Mouse (Mus musculus) liver, postnatal 0 days (tissue): ENCODE data around the gene Dlg2. TPM values are rescaled to one million over a fixed set of nuclear protein-coding genes. Genes with fewer than 3 reads are reported as not detected.

Source experiments
- ATAC-seq: fragments of 200-750 bp; cut with Nextera tagmentation; 2 replicates; pipeline ENCODE4 v1.8.0; 2017; ENCODE audit warnings: mild to moderate bottlenecking, moderate library complexity
- DNase-seq: peaks from one replicate; pipeline ENCODE4 v3.0.0-alpha.2; 2016
- H3K27ac ChIP-seq: fragments of 300-500 bp; sonication (generic); 2 replicates; pipeline ENCODE4 v1.5.1; 2014; ENCODE audit warnings: antibody characterized with exemption, moderate library complexity, mild to moderate bottlenecking, low read depth
- H3K27me3 ChIP-seq: fragments of 300-500 bp; sonication (generic); 2 replicates; pipeline ENCODE4 v1.6.1; 2014; ENCODE audit warnings: low read length, control low read depth, mixed read lengths; ENCODE audit not compliant: insufficient read depth
- H3K36me3 ChIP-seq: fragments of 300-500 bp; sonication (generic); replicated peaks from 2 replicates; pipeline ENCODE4 v1.6.1; 2014; ENCODE audit warnings: mild to moderate bottlenecking, control low read depth, low read length, moderate library complexity, mixed read lengths; ENCODE audit not compliant: insufficient read depth
- H3K4me1 ChIP-seq: fragments of 300-500 bp; sonication (generic); 2 replicates; pipeline ENCODE4 v1.6.1; 2014; ENCODE audit warnings: antibody characterized with exemption, mild to moderate bottlenecking, control low read depth; ENCODE audit not compliant: insufficient read depth
- H3K4me2 ChIP-seq: fragments of 300-500 bp; sonication (generic); 2 replicates; pipeline ENCODE4 v1.6.1; 2014; ENCODE audit warnings: low read depth, mild to moderate bottlenecking, low read length, moderate library complexity, mixed read lengths
- H3K4me3 ChIP-seq: fragments of 300-500 bp; sonication (generic); 2 replicates; pipeline ENCODE4 v1.5.1; 2014; ENCODE audit warnings: low read depth, low read length
- H3K9ac ChIP-seq: fragments of 300-500 bp; sonication (generic); replicated peaks from 2 replicates; pipeline ENCODE4 v1.6.1; 2014; ENCODE audit warnings: mild to moderate bottlenecking, moderate library complexity
- H3K9me3 ChIP-seq: fragments of 300-500 bp; sonication (generic); 2 replicates; pipeline ENCODE4 v1.6.1; 2016; ENCODE audit warnings: mild to moderate bottlenecking, control low read depth, low read length, mixed read lengths
- CTCF ChIP-seq: sonication (generic); IDR thresholded peaks from 2 replicates; pipeline ENCODE4 v1.5.1; 2016; ENCODE audit warnings: antibody characterized with exemption, low read depth
- EP300 ChIP-seq: IDR thresholded peaks from 2 replicates; pipeline ENCODE4 v1.6.1; 2016; ENCODE audit warnings: antibody characterized with exemption, low read depth, mild to moderate bottlenecking
- WGBS: fragments of 180-500 bp; shearing (Covaris S2); extraction: QIAGEN DNeasy Blood & Tissue Kit; methylation state at CpG from one replicate; pipeline ENCODE4 v1.1.7; 2014; ENCODE audit not compliant: insufficient replicate concordance; 5-methylcytosine and 5-hydroxymethylcytosine counted together
- polyA plus RNA-seq: library from polyadenylated mRNA; unstranded; fragments of >200 nt; fragmentation: Nextera tagmentation; extraction: Ambion mirVana; gene quantifications from 2 replicates; pipeline ENCODE4 v1.2.1, GENCODE M21; 2015

Dlg2 gene
- polyA plus RNA-seq, 1 experiment from 2014 or later, result 0.41 TPM

GRCm38 (mm10) chr7:91862806-91863531 is 1386.5 kb downstream of the Dlg2 start:
- TF ChIP-seq CTCF, result no peak
- no peak for TF ChIP-seq EP300
- no peak overlapping the region for H3K9ac ChIP-seq
- H3K36me3 ChIP-seq, result no peaks in the 10 kb centered on the region
- H3K4me3 ChIP-seq, result no peak overlapping the region
- no peaks in the 10 kb centered on the region for H3K27me3 ChIP-seq
- H3K4me1 ChIP-seq, result no peaks in the 10 kb centered on the region
- DNase-seq (no peak), ATAC-seq (no peak)
- H3K4me2 ChIP-seq, result no peak overlapping the region
- H3K9me3 ChIP-seq, result no peaks in the 10 kb centered on the region
- no peak overlapping the region for H3K27ac ChIP-seq
- WGBS, result 64% methylated on average over 5 of the region's 5 CpGs

- no peak overlapping the region for H3K27ac ChIP-seq
Measured at GRCm38 (mm10) chr7:91868919-91869318, 1392.4 kb downstream of the Dlg2 start.

GRCm38 (mm10) chr7:91876831-91877230 is 1400.4 kb downstream of the Dlg2 start:
- ATAC-seq (no peak), DNase-seq (no peak)
- no peak overlapping the region for H3K4me2 ChIP-seq
- 61% methylated on average over 1 of the region's 1 CpGs for WGBS
- H3K27me3 ChIP-seq, result no peaks in the 10 kb centered on the region
- no peaks in the 10 kb centered on the region for H3K9me3 ChIP-seq
- no peak overlapping the region for H3K9ac ChIP-seq
- no peaks in the 10 kb centered on the region for H3K36me3 ChIP-seq
- H3K4me1 ChIP-seq, result no peaks in the 10 kb centered on the region
- H3K27ac ChIP-seq, result no peak overlapping the region
- no peak for TF ChIP-seq EP300
- TF ChIP-seq CTCF, result no peak
- H3K4me3 ChIP-seq, result no peak overlapping the region

More at GRCm38 (mm10) chr7:91868919-91869318, 1392.4 kb downstream of the Dlg2 start:
- Histone ChIP-seq H3K9me3 (no peaks in the 10 kb centered on the region), H3K4me1 (no peaks in the 10 kb centered on the region), H3K27me3 (no peaks in the 10 kb centered on the region), H3K36me3 (no peaks in the 10 kb centered on the region), H3K4me3 (no peak overlapping the region), H3K9ac (no peak overlapping the region), H3K4me2 (no peak overlapping the region)
- TF ChIP-seq CTCF, result no peak
- TF ChIP-seq EP300, result no peak
- DNase-seq (no peak), ATAC-seq (no peak)
- 76% methylated on average over 1 of the region's 1 CpGs for WGBS

- Histone ChIP-seq H3K4me3 (no peak overlapping the region), H3K4me2 (no peak overlapping the region), H3K27ac (no peak overlapping the region), H3K9ac (no peak overlapping the region), H3K4me1 (no peaks in the 10 kb centered on the region), H3K9me3 (no peaks in the 10 kb centered on the region), H3K36me3 (no peaks in the 10 kb centered on the region), H3K27me3 (no peaks in the 10 kb centered on the region)
- 64% methylated on average over 2 of the region's 2 CpGs for WGBS
- TF ChIP-seq EP300 (no peak), CTCF (no peak)
- no peak for ATAC-seq
- DNase-seq, result no peak
Measured at GRCm38 (mm10) chr7:91877804-91878203, 1401.3 kb downstream of the Dlg2 start.

- Histone ChIP-seq H3K9ac (no peak overlapping the region), H3K4me1 (no peaks in the 10 kb centered on the region), H3K4me2 (no peak overlapping the region), H3K27me3 (no peaks in the 10 kb centered on the region), H3K36me3 (no peaks in the 10 kb centered on the region), H3K4me3 (no peak overlapping the region), H3K9me3 (no peaks in the 10 kb centered on the region), H3K27ac (no peak overlapping the region)
- 72% methylated on average over 10 of the region's 10 CpGs for WGBS
- ATAC-seq (no peak), DNase-seq (no peak)
- TF ChIP-seq EP300 (no peak), CTCF (no peak)
Measured at GRCm38 (mm10) chr7:91886336-91886735, 1409.9 kb downstream of the Dlg2 start.

- WGBS, result 78% methylated on average over 8 of the region's 8 CpGs
- no peaks in the 10 kb centered on the region for H3K27me3 ChIP-seq
- DNase-seq, result no peak
Measured at GRCm38 (mm10) chr7:91893991-91894390, 1417.5 kb downstream of the Dlg2 start.

More at GRCm38 (mm10) chr7:91893991-91894390, 1417.5 kb downstream of the Dlg2 start:
- H3K9ac ChIP-seq, result no peak overlapping the region
- H3K4me3 ChIP-seq, result no peak overlapping the region
- TF ChIP-seq EP300 (no peak), CTCF (no peak)
- ATAC-seq, result no peak
- no peak overlapping the region for H3K4me2 ChIP-seq
- no peaks in the 10 kb centered on the region for H3K36me3 ChIP-seq
- no peak overlapping the region for H3K27ac ChIP-seq
- no peaks in the 10 kb centered on the region for H3K4me1 ChIP-seq
- H3K9me3 ChIP-seq, result no peaks in the 10 kb centered on the region
